Mouse (Mus musculus) forebrain, postnatal 0 days (tissue): ENCODE results near the gene Pip4p1. TPM values are rescaled to one million over a fixed set of nuclear protein-coding genes. Genes with fewer than 3 reads are reported as not detected.
"Not testable (repeated sequence)": the region's sequence is repeated elsewhere in the genome, so short reads cannot be mapped to it uniquely, and the experiment has no call there.

ENCODE experiments used
- ATAC-seq: fragments of 200-750 bp; cut with Nextera tagmentation; 2 replicates; pipeline ENCODE4 v1.8.0; 2017; ENCODE audit warnings: mild to moderate bottlenecking, moderate library complexity
- DNase-seq: peaks from one replicate; pipeline ENCODE4 v3.0.0-alpha.2; 2015
- H3K27ac ChIP-seq: fragments of 300-500 bp; sonication (generic); 2 replicates; pipeline ENCODE4 v1.5.1; 2014; ENCODE audit warnings: low read depth, mild to moderate bottlenecking, antibody characterized with exemption, low read length, moderate library complexity, mixed read lengths
- H3K27me3 ChIP-seq: fragments of 300-500 bp; sonication (generic); 2 replicates; pipeline ENCODE4 v1.6.1; 2014; ENCODE audit warnings: mild to moderate bottlenecking, low read length, mixed read lengths; ENCODE audit not compliant: insufficient read depth
- H3K36me3 ChIP-seq: fragments of 300-500 bp; sonication (generic); 2 replicates; pipeline ENCODE4 v1.6.1; 2014; ENCODE audit warnings: mild to moderate bottlenecking, moderate library complexity; ENCODE audit not compliant: insufficient read depth
- H3K4me1 ChIP-seq: fragments of 300-500 bp; sonication (generic); 2 replicates; pipeline ENCODE4 v1.6.1; 2014; ENCODE audit warnings: antibody characterized with exemption; ENCODE audit not compliant: insufficient read depth
- H3K4me2 ChIP-seq: fragments of 300-500 bp; sonication (generic); 2 replicates; pipeline ENCODE4 v1.6.1; 2014; ENCODE audit warnings: low read depth, mild to moderate bottlenecking, moderate library complexity
- H3K4me3 ChIP-seq: fragments of 300-500 bp; sonication (generic); 2 replicates; pipeline ENCODE4 v1.5.1; 2014; ENCODE audit warnings: low read depth, low read length, mixed read lengths
- H3K9ac ChIP-seq: fragments of 300-500 bp; sonication (generic); 2 replicates; pipeline ENCODE4 v1.6.1; 2014; ENCODE audit warnings: mild to moderate bottlenecking
- H3K9me3 ChIP-seq: fragments of 300-500 bp; sonication (generic); 2 replicates; pipeline ENCODE4 v1.6.1; 2016; ENCODE audit warnings: low read length
- CTCF ChIP-seq: sonication (generic); IDR thresholded peaks from 2 replicates; pipeline ENCODE4 v1.5.1; 2016; ENCODE audit warnings: antibody characterized with exemption, control low read depth, low read depth
- WGBS: fragments of 180-500 bp; shearing (Covaris S2); extraction: QIAGEN DNeasy Blood & Tissue Kit; methylation state at CpG from one replicate; pipeline ENCODE4 v1.1.7; 2014; 5-methylcytosine and 5-hydroxymethylcytosine counted together
- polyA plus RNA-seq: library from polyadenylated mRNA; unstranded; fragments of >200 nt; fragmentation: Nextera tagmentation; extraction: Ambion mirVana; gene quantifications from 2 replicates; pipeline ENCODE4 v1.2.1, GENCODE M21; 2015
- total RNA-seq: library from RNA; depleted of rRNA; stranded (reverse); fragments of >200 nt; gene quantifications from 2 replicates; pipeline ENCODE4 v1.2.3, GENCODE M21; 2014

Pip4p1 gene
- total and polyA plus RNA-seq, 2 experiments from 2014 or later: 54.8 to 103 TPM

DNA sequence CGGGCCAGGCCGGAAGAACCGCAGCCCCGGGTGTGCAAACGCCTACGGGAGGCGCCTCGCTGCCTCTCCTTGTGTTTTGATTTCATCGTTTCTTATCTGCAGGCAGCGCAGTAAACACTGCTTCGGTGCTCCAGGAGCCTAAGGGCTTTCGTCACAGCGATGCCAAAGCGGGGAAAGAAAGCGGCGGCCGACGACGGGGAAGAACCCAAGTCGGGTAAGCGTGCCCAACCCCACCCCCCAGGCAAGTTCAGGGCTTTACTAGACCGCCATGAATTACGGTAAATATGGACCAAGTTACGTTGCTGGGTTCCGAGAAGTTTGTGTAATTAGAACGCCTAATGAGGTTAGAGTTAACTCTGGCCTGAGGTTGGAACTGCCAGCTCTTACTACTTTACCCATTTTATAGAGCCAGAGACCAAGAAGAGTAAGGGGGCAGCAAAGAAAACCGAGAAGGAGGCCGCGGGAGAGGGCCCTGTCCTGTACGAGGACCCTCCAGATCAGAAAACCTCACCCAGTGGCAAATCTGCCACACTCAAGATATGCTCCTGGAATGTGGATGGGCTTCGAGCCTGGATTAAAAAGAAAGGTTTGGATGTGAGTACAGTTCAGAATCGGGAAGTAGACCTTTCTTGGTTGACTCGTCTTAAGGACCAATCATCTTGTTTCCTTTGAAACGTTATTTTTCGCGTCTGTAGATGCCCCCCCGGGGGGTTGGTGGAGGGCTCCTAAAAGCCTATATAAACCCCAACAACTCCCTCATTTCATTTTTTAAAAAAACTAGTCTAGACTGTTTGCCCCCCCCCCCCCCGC is 5.3 kb downstream of the Pip4p1 start:
- H3K9ac ChIP-seq: peak overlapping the region; percentile 62
- ATAC-seq (peak; percentile 52), DNase-seq (no peak)
- H3K36me3 ChIP-seq: peaks cover 27% of the 10 kb centered on the region
- peak overlapping the region; percentile 84 for H3K4me2 ChIP-seq
- peak overlapping the region; percentile 83 for H3K27ac ChIP-seq
- TF ChIP-seq CTCF: no peak
- no peaks in the 10 kb centered on the region for H3K27me3 ChIP-seq
- H3K4me1 ChIP-seq: peaks cover 20% of the 10 kb centered on the region
- H3K4me3 ChIP-seq: peak overlapping the region; percentile 70
- no peaks in the 10 kb centered on the region for H3K9me3 ChIP-seq
- WGBS: 2% methylated on average over 38 of the region's 38 CpGs

GRCm38 (mm10) chr14:50924281-50925064 is 6.2 kb downstream of the Pip4p1 start, which contains the start of the genes Osgep and Apex1:
TSS of gene Osgep (minus strand) at chr14:50924893.
TSS of gene Apex1 (plus strand) at chr14:50924968.
- 0 out of 2 replicates have a peak, but pooled peaks have one; percentile 4 for TF ChIP-seq CTCF
- Histone ChIP-seq H3K4me1 (peaks cover 15% of the 10 kb centered on the region), H3K36me3 (peaks cover 27% of the 10 kb centered on the region), H3K4me3 (peak within 1 kb of the TSS; percentile 70), H3K4me2 (peak within 1 kb of the TSS; percentile 84), H3K27me3 (no peaks in the 10 kb centered on the region), H3K9me3 (no peaks in the 10 kb centered on the region), H3K9ac (peak within 1 kb of the TSS; percentile 62), H3K27ac (peak within 1 kb of the TSS; percentile 83)
- DNase-seq (peak; percentile 99), ATAC-seq (peak; percentile 97)
- WGBS: under 1% methylated on average over 57 of the region's 57 CpGs

DNA sequence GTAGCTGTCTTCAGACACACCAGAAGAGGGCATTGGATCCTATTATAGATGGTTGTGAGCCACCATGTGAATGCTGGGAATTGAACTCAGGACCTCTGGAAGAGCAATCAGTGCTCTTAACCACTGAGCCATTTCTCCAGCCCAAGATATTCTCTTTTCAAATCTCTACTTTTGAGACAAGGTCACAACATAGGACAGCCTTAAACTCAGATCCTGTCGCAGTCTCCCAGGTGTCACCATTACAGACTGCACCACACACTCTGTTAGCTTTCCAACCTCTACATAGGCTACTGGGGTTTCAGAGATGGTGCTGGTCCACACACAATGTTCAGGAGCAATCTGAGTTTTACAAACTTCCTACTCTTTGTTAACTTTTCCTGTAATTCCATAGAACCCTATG is 7.2 kb downstream of the Pip4p1 start:
- 71% methylated on average over 1 of the region's 1 CpGs for WGBS
- H3K9me3 ChIP-seq, DNase-seq, H3K27ac ChIP-seq, H3K27me3 ChIP-seq, ATAC-seq: not testable (repeated sequence)
- Histone ChIP-seq H3K9ac (0 out of 2 replicates have a peak overlapping the region, but pooled peaks have one; percentile 62), H3K4me3 (peak overlapping the region; percentile 70; the same call in 1 of the 2 replicates), H3K4me1 (peaks cover 12% of the 10 kb centered on the region; the same call in 1 of the 2 replicates), H3K4me2 (peak overlapping the region; percentile 84), H3K36me3 (peaks cover 30% of the 10 kb centered on the region)

DNA sequence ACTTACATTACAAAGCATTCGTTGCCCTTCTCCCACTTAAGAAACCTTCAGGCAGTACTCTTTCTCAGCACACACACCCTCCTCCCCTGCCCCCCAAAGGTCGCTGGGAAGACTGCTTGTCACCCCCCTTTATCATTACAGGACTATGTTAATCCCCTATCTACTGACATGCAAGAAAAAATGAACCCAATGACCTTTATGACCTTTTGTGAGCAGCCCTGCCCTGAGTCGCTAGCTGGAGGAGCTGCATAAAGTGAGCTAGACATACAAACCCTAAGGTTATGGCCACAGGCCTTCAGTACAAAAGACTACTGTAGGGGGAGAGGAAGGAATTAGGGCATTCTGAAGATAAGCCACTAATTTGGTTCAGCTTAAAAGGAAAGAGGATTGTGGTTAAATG is 19.3 kb downstream of the Pip4p1 start:
- TF ChIP-seq CTCF: no peak
- no peak overlapping the region for H3K27ac ChIP-seq
- H3K36me3 ChIP-seq: peaks cover 34% of the 10 kb centered on the region
- 54% methylated on average over 3 of the region's 3 CpGs for WGBS
- ATAC-seq (no peak), DNase-seq (no peak)
- no peaks in the 10 kb centered on the region for H3K27me3 ChIP-seq
- no peaks in the 10 kb centered on the region for H3K9me3 ChIP-seq
- H3K4me3 ChIP-seq: no peak overlapping the region
- no peak overlapping the region for H3K4me2 ChIP-seq
- no peaks in the 10 kb centered on the region for H3K4me1 ChIP-seq
- no peak overlapping the region for H3K9ac ChIP-seq

GRCm38 (mm10) chr14:50908126-50908525 is 22.5 kb downstream of the Pip4p1 start:
- Histone ChIP-seq H3K9ac (no peak overlapping the region), H3K27me3 (no peaks in the 10 kb centered on the region), H3K27ac (no peak overlapping the region), H3K4me1 (no peaks in the 10 kb centered on the region), H3K36me3 (peaks cover 8% of the 10 kb centered on the region; the same call in 1 of the 2 replicates), H3K4me2 (no peak overlapping the region), H3K9me3 (no peaks in the 10 kb centered on the region), H3K4me3 (no peak overlapping the region)
- no peak for TF ChIP-seq CTCF
- DNase-seq (no peak), ATAC-seq (no peak)
- 83% methylated on average over 4 of the region's 4 CpGs for WGBS

- H3K9me3 ChIP-seq, H3K36me3 ChIP-seq, H3K27ac ChIP-seq, H3K4me2 ChIP-seq, H3K27me3 ChIP-seq, H3K9ac ChIP-seq, DNase-seq, H3K4me3 ChIP-seq, ATAC-seq, H3K4me1 ChIP-seq: not testable (repeated sequence)
Measured at GRCm38 (mm10) chr14:50905327-50905726, 25.3 kb downstream of the Pip4p1 start.

- Histone ChIP-seq H3K9ac (no peak overlapping the region), H3K36me3 (no peaks in the 10 kb centered on the region), H3K4me3 (no peak overlapping the region), H3K4me2 (no peak overlapping the region), H3K27me3 (no peaks in the 10 kb centered on the region), H3K4me1 (no peaks in the 10 kb centered on the region), H3K9me3 (no peaks in the 10 kb centered on the region), H3K27ac (no peak overlapping the region)
- 86% methylated on average over 4 of the region's 4 CpGs for WGBS
- DNase-seq (no peak), ATAC-seq (no peak)
- no peak for TF ChIP-seq CTCF
Measured at GRCm38 (mm10) chr14:50904828-50905129, 25.9 kb downstream of the Pip4p1 start.
